8 mouse cellular contexts compared by ENCODE assay signal in the genomic region with DNA sequence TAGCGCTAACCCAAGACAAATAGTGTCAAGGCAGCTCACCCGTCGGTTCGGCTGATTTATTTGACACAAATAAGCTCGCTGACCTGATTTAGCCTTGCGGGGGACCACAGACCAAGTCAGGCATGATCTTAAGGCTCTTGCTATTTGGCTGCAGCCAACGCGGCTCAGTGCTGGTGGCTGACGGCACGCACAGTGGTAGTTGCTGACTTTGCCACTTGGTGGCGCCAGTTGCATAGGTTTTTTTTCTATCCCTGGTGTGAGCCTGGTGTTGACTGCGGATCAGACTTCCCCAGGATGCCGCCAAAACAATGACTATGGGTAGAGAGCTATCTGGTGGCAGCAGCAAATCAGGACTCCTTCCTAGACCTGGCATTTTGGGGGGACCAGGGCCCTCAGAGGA. TPM values are rescaled to one million over a fixed set of nuclear protein-coding genes. Genes with fewer than 3 reads are reported as not detected.
A peak's percentile ranks its signal among the peaks of the same experiment; 100 is the strongest.
DNase-seq lines count a peak whose midpoint lies in the region; ATAC-seq and TF ChIP-seq lines count a peak whose summit lies in the region.

No protein-coding gene starts in this region.

- H3K9me3 ChIP-seq in G1E (replicated peaks) = no peaks in the 10 kb centered on the region
- H3K9me3 ChIP-seq in lung, embryonic 15.5 days = no peaks in the 10 kb centered on the region

- H3K36me3 ChIP-seq in G1E (replicated peaks) = peaks cover 3% of the 10 kb centered on the region
- no peaks in the 10 kb centered on the region for H3K36me3 ChIP-seq in lung, embryonic 15.5 days

- peak; percentile 52 for TF ChIP-seq CTCF in G1E (IDR thresholded peaks at IDR 0.05; ENCODE audit: low read depth, low read length)
- TF ChIP-seq CTCF in cerebellum, adult 2 months (IDR thresholded peaks at IDR 0.05; ENCODE audit: borderline replicate concordance, insufficient read depth, low read depth, low read length) = peak; percentile 91

- no peak overlapping the region for H3K9ac ChIP-seq in lung, embryonic 15.5 days

- no peak for TF ChIP-seq POLR2A in cerebellum, adult 2 months (IDR thresholded peaks at IDR 0.05; ENCODE audit: borderline replicate concordance, insufficient read depth, low read length)

- H3K27ac ChIP-seq in cerebellum, adult 2 months (ENCODE audit: insufficient read depth, low read length) = no peak overlapping the region
- no peak overlapping the region for H3K27ac ChIP-seq in lung, embryonic 15.5 days

- no peak for DNase-seq in G1E (ENCODE audit: low spot score)
- peak; percentile 87 to 94 for DNase-seq in cerebellum, adult 2 months
- DNase-seq in forelimb bud, embryonic 11.5 days (ENCODE audit: low read depth, low spot score) = peak; percentile 79
- peak; percentile 74 to 93 for DNase-seq in layer of hippocampus, adult 8-10 months (ENCODE audit: low spot score in 2 of 2)
- peak; percentile 85 for DNase-seq in ovary, postnatal 14 days (ENCODE audit: low spot score)
- DNase-seq in thymus, postnatal 25 days = peak; percentile 85

- peaks cover 41% of the 10 kb centered on the region for H3K27me3 ChIP-seq in G1E (ENCODE audit: insufficient read depth, low read length)
- H3K27me3 ChIP-seq in cerebellum, adult 2 months (ENCODE audit: control insufficient read depth, insufficient read depth, low read length) = no peaks in the 10 kb centered on the region
- H3K27me3 ChIP-seq in lung, embryonic 15.5 days = peaks cover 48% of the 10 kb centered on the region

- WGBS in cerebellum, adult 2 months = 1% methylated on average over 13 of the region's 13 CpGs
- 1% methylated on average over 13 of the region's 13 CpGs for WGBS in lung, embryonic 15.5 days

- H3K4me1 ChIP-seq in G1E (ENCODE audit: insufficient read depth, low read depth, low read length) = no peaks in the 10 kb centered on the region
- H3K4me1 ChIP-seq in cerebellum, adult 2 months (ENCODE audit: control insufficient read depth, insufficient read depth, low read length) = peaks cover 4% of the 10 kb centered on the region; the same call in 1 of the 2 replicates
- H3K4me1 ChIP-seq in lung, embryonic 15.5 days = peaks cover 29% of the 10 kb centered on the region

- no peak for ATAC-seq in G1E (ENCODE audit: extremely low read depth, insufficient number of reproducible peaks, low FRiP score, poor library complexity, severe bottlenecking)
- ATAC-seq in hematopoietic stem cell, adult 5-6 weeks (replicated peaks in 1 of 2; ENCODE audit: insufficient read depth in 1 of 2, low FRiP score in 2 of 2, low TSS enrichment in 1 of 2, low read depth in 1 of 2, poor library complexity in 2 of 2, severe bottlenecking in 2 of 2) = peak; percentile 76
- peak; percentile 68 for ATAC-seq in lung, embryonic 15.5 days (ENCODE audit: borderline replicate concordance, extremely low read depth, low FRiP score, low TSS enrichment)

- no peak overlapping the region for H3K4me3 ChIP-seq in G1E (ENCODE audit: low read depth, low read length)
- H3K4me3 ChIP-seq in cerebellum, adult 2 months (replicated peaks; ENCODE audit: insufficient read depth, low read depth, low read length) = peak overlapping the region; percentile 31
- no peak overlapping the region for H3K4me3 ChIP-seq in lung, embryonic 15.5 days

- 0 out of 2 replicates have a peak overlapping the region, but pooled peaks have one; percentile 19 for H3K4me2 ChIP-seq in lung, embryonic 15.5 days

RNA-seq across cellular contexts. Expression of a gene that starts 24.0 kb away (rescaled TPM):
- 2.6 and 2.7 TPM in 2 replicates for total RNA-seq in G1E (2014; fragmentation: Nextera tagmentation)
- 3.4 TPM in 2 replicates for total RNA-seq in G1E (2017)
- 1.4 and 2.1 TPM in 2 replicates for polyA plus RNA-seq in G1E (2012)
- 23.6 and 24.7 TPM in 2 replicates for polyA plus RNA-seq in cerebellum, adult 2 months (2012; rRNA removed)
- 3.3 and 3.8 TPM in 2 replicates for total RNA-seq in hematopoietic stem cell, adult 5-6 weeks (2017)
- total RNA-seq in layer of hippocampus, adult 8-10 months (2022) = 10 to 100 TPM; 12.3 to 17.7 (median 15.0) TPM
- 8.1 and 8.5 TPM in 2 replicates for polyA plus RNA-seq in lung, embryonic 15.5 days (2015; fragmentation: Nextera tagmentation; extraction: Ambion mirVana)

RNA-seq across cellular contexts. Expression of a gene that starts 24.1 kb away (rescaled TPM):
- total RNA-seq in G1E (2014; fragmentation: Nextera tagmentation) (1.1 and 1.6 TPM in 2 replicates), G1E (2017) (0.12 and 1.0 TPM in 2 replicates)
- polyA plus RNA-seq in G1E (2012) = 0.95 and 1.2 TPM in 2 replicates
- 53.8 and 63.7 TPM in 2 replicates for polyA plus RNA-seq in cerebellum, adult 2 months (2012; rRNA removed)
- total RNA-seq in hematopoietic stem cell, adult 5-6 weeks (2017) = not detected in 2 replicates
- total RNA-seq in layer of hippocampus, adult 8-10 months (2022) = 10 to 100 TPM; 63.3 to 67.8 (median 65.8) TPM
- polyA plus RNA-seq in lung, embryonic 15.5 days (2015; fragmentation: Nextera tagmentation; extraction: Ambion mirVana) = 2.0 and 2.6 TPM in 2 replicates

Comparison
In these comparisons a context has a peak if more than half of its experiments do, and no peak if none do; other contexts are left out.
1. RNA of a gene that starts 24.1 kb away (total RNA-seq): 63.3 to 67.8 TPM in layer of hippocampus, adult 8-10 months; 0.12 to 1.6 TPM in G1E and not detected in hematopoietic stem cell, adult 5-6 weeks; every median in the first group is over 10 times any median in the second.